Comparison of ENCODE assay signal across 8 mouse cellular contexts in the genomic region with DNA sequence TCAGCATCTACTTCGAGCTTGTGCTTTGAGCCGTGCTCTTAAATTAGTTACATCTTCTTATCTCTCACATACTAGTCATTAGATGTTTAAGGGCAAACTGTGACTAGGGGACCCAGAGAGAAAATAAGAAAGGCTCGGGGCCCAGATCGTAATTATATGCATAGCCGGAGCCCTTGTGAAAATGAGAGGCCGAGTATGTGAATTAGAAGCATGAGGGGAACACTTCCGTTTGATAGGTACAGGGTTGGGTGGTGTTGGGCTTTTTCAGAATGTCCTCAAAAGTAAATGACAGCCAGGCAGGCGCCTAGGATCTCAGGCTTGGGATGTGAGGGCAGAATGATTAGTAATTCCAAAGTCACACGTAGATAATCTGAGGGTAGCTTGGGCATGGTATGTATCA. TPM values are rescaled to one million over a fixed set of nuclear protein-coding genes. Genes with fewer than 3 reads are reported as not detected.
DNase-seq lines count a peak whose midpoint lies in the region; ATAC-seq and TF ChIP-seq lines count a peak whose summit lies in the region.

No protein-coding gene starts in this region.

- no peak for TF ChIP-seq CTCF in cerebellum, adult 2 months (IDR thresholded peaks at IDR 0.05; ENCODE audit: borderline replicate concordance, insufficient read depth, low read depth, low read length)

- H3K9ac ChIP-seq in liver, embryonic 11.5 days (ENCODE audit: low read depth, low read length) = peak overlapping the region; percentile 81

- H3K9me3 ChIP-seq in liver, embryonic 11.5 days (ENCODE audit: control insufficient read depth, low read length) = no peaks in the 10 kb centered on the region

- DNase-seq in cerebellum, adult 2 months = no peak
- peak; percentile 4 for DNase-seq in thymus, postnatal 0 days (ENCODE audit: low spot score)
- no peak for DNase-seq in thymus, postnatal 14 days
- DNase-seq in liver, embryonic 11.5 days (ENCODE audit: low spot score) = no peak
- DNase-seq in ovary, postnatal 10 days (ENCODE audit: low spot score) = no peak
- DNase-seq in layer of hippocampus, postnatal 25 days (ENCODE audit: extremely low spot score in 1 of 2, low spot score in 1 of 2) = no peak
- no peak for DNase-seq in adipocyte (ENCODE audit: low spot score)

- H3K4me3 ChIP-seq in cerebellum, adult 2 months (replicated peaks; ENCODE audit: insufficient read depth, low read depth, low read length) = peak overlapping the region; percentile 94
- H3K4me3 ChIP-seq in liver, embryonic 11.5 days (ENCODE audit: low read depth, low read length) = peak overlapping the region; percentile 91

- H3K4me1 ChIP-seq in cerebellum, adult 2 months (ENCODE audit: control insufficient read depth, insufficient read depth, low read length) = no peaks in the 10 kb centered on the region
- H3K4me1 ChIP-seq in liver, embryonic 11.5 days (replicated peaks; ENCODE audit: control insufficient read depth, insufficient read depth, low read length) = no peaks in the 10 kb centered on the region; the same call in 1 of the 2 replicates

- no peak for ATAC-seq in cerebellum, adult (ENCODE audit: insufficient number of reproducible peaks, low FRiP score, low TSS enrichment)
- ATAC-seq in liver, embryonic 11.5 days (replicated peaks; ENCODE audit: low FRiP score) = no peak

- H3K4me2 ChIP-seq in liver, embryonic 11.5 days = peak overlapping the region; percentile 80

- WGBS in cerebellum, adult 2 months = 26% methylated on average over 9 of the region's 9 CpGs
- WGBS in liver, embryonic 11.5 days = 17% methylated on average over 9 of the region's 9 CpGs

- no peak for TF ChIP-seq POLR2A in cerebellum, adult 2 months (IDR thresholded peaks at IDR 0.05; ENCODE audit: borderline replicate concordance, insufficient read depth, low read length)

- H3K27me3 ChIP-seq in cerebellum, adult 2 months (ENCODE audit: control insufficient read depth, insufficient read depth, low read length) = no peaks in the 10 kb centered on the region
- H3K27me3 ChIP-seq in liver, embryonic 11.5 days (replicated peaks; ENCODE audit: control insufficient read depth, insufficient read depth, low read length) = no peaks in the 10 kb centered on the region

- H3K36me3 ChIP-seq in liver, embryonic 11.5 days (ENCODE audit: control insufficient read depth, insufficient read depth, low read length) = peaks cover 14% of the 10 kb centered on the region

- H3K27ac ChIP-seq in cerebellum, adult 2 months (ENCODE audit: insufficient read depth, low read length) = no peak overlapping the region
- peak overlapping the region; percentile 37; the same call in 1 of the 2 replicates for H3K27ac ChIP-seq in liver, embryonic 11.5 days (ENCODE audit: low read depth, low read length)

RNA-seq across cellular contexts. Expression of gene Dhx8, which starts 0.9 kb away (rescaled TPM):
- 27.4 and 28.9 TPM in 2 replicates for polyA plus RNA-seq in cerebellum, adult 2 months (2012; rRNA removed)
- polyA plus RNA-seq in thymus, postnatal 0 days (2015; fragmentation: Nextera tagmentation; extraction: Ambion mirVana) = 42.9 and 53.5 TPM in 2 replicates
- polyA plus RNA-seq in liver, embryonic 11.5 days (2014; fragmentation: Nextera tagmentation; extraction: Ambion mirVana) = 37.6 and 38.8 TPM in 2 replicates
- 10 to 100 TPM; 34.3 to 37.2 TPM for total RNA-seq in layer of hippocampus, postnatal 25 days (2021)

RNA-seq across cellular contexts. Expression of gene Etv4, which starts 51.6 kb away (rescaled TPM):
- 26.9 and 27.0 TPM in 2 replicates for polyA plus RNA-seq in cerebellum, adult 2 months (2012; rRNA removed)
- polyA plus RNA-seq in thymus, postnatal 0 days (2015; fragmentation: Nextera tagmentation; extraction: Ambion mirVana) = 1.5 and 2.0 TPM in 2 replicates
- 3.3 and 3.9 TPM in 2 replicates for polyA plus RNA-seq in liver, embryonic 11.5 days (2014; fragmentation: Nextera tagmentation; extraction: Ambion mirVana)
- total RNA-seq in layer of hippocampus, postnatal 25 days (2021) = 10 to 100 TPM; 14.9 to 18.3 TPM
